Mouse (Mus musculus) midbrain, embryonic 11.5 days (tissue): Measurements from ENCODE around the gene Plxna2. TPM values are rescaled to one million over a fixed set of nuclear protein-coding genes. Genes with fewer than 3 reads are reported as not detected.

Experiments used
- ATAC-seq: fragments of 200-750 bp; cut with Nextera tagmentation; 2 replicates; pipeline ENCODE4 v1.8.0; 2017; ENCODE audit warnings: moderate TSS enrichment, moderate library complexity; ENCODE audit not compliant: low FRiP score
- DNase-seq: peaks from one replicate; pipeline ENCODE4 v3.0.0; 2015; ENCODE audit warnings: low spot score; ENCODE audit errors: missing footprints
- H3K27ac ChIP-seq: fragments of 300-500 bp; sonication (generic); 2 replicates; pipeline ENCODE4 v1.5.1; 2014; ENCODE audit warnings: low read depth, low read length
- H3K27me3 ChIP-seq: fragments of 300-500 bp; sonication (generic); 2 replicates; pipeline ENCODE4 v1.6.1; 2014; ENCODE audit warnings: mild to moderate bottlenecking, low read length, moderate library complexity, mixed read lengths; ENCODE audit not compliant: control insufficient read depth, insufficient read depth
- H3K36me3 ChIP-seq: fragments of 300-500 bp; sonication (generic); 2 replicates; pipeline ENCODE4 v1.6.1; 2014; ENCODE audit warnings: mild to moderate bottlenecking, low read length, moderate library complexity, mixed read lengths; ENCODE audit not compliant: control insufficient read depth, insufficient read depth
- H3K4me1 ChIP-seq: fragments of 300-500 bp; sonication (generic); 2 replicates; pipeline ENCODE4 v1.6.1; 2014; ENCODE audit warnings: low read length; ENCODE audit not compliant: control insufficient read depth, insufficient read depth
- H3K4me2 ChIP-seq: fragments of 300-500 bp; sonication (generic); 2 replicates; pipeline ENCODE4 v1.6.1; 2014; ENCODE audit warnings: mild to moderate bottlenecking, moderate library complexity
- H3K4me3 ChIP-seq: fragments of 300-500 bp; sonication (generic); 2 replicates; pipeline ENCODE4 v1.5.1; 2014; ENCODE audit warnings: low read depth, low read length
- H3K9ac ChIP-seq: fragments of 300-500 bp; sonication (generic); 2 replicates; pipeline ENCODE4 v1.6.1; 2014; ENCODE audit warnings: low read length
- H3K9me3 ChIP-seq: fragments of 300-500 bp; sonication (generic); 2 replicates; pipeline ENCODE4 v1.6.1; 2016; ENCODE audit warnings: low read length; ENCODE audit not compliant: control insufficient read depth
- WGBS: fragments of 180-500 bp; shearing (Covaris S2); extraction: QIAGEN DNeasy Blood & Tissue Kit; methylation state at CpG from one replicate; pipeline ENCODE4 v1.1.7; 2014; 5-methylcytosine and 5-hydroxymethylcytosine counted together
- polyA plus RNA-seq: library from polyadenylated mRNA; unstranded; fragments of >200 nt; fragmentation: Nextera tagmentation; extraction: Ambion mirVana; gene quantifications from 2 replicates; pipeline ENCODE4 v1.2.1, GENCODE M21; 2014

Plxna2 gene
- 10.6 and 10.7 TPM in 2 replicates for polyA plus RNA-seq

DNA sequence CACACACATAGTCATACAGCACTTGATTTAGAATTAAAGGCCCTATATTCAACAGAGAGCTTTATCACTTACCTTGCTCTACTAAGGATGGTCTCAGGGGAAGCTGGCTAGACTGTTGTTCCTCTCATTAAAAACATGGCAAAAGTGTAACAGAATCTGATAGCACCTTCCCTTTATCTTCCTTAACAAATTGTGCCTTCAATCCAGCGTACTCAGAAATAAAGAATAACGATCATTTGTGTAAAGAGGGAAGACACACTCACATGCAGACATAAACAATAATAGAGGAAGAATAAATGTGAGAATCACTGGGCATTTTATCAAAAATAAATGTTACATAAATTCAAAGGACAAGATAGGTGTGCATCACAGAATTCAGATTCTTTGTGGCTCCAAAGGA lies at the start of gene Plxna2:
TSS of gene Plxna2 (plus strand) at position 301 of the 400 bp plus-strand sequence.
- ATAC-seq (no peak), DNase-seq (no peak)
- H3K4me3 ChIP-seq: peak within 1 kb of the TSS; percentile 79

DNA sequence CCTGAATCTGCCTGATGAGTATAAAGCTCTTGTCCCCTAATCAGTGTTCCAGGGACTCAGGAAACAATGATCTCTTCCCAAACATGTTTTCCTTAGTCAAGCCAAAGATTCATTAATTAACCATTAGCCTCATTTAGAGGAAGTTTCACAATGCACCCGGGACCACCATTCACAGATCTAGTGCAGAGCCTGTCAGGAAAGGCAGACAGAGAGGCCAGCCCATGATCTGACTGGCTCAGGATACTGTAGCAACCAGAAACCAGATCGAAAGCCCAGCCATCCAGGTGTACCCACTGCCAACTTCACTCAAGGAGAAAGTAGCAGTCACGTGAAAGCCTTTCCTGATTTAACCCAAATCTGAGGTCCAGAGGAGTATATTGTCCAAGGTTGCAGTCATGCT lies 44.1 kb upstream of the Plxna2 start:
- no peak overlapping the region for H3K9ac ChIP-seq
- H3K9me3 ChIP-seq: no peaks in the 10 kb centered on the region
- H3K27me3 ChIP-seq: no peaks in the 10 kb centered on the region
- H3K4me1 ChIP-seq: no peaks in the 10 kb centered on the region
- DNase-seq (no peak), ATAC-seq (no peak)
- no peak overlapping the region for H3K27ac ChIP-seq
- no peak overlapping the region for H3K4me3 ChIP-seq
- WGBS: 63% methylated on average over 3 of the region's 3 CpGs
- no peak overlapping the region for H3K4me2 ChIP-seq
- no peaks in the 10 kb centered on the region for H3K36me3 ChIP-seq

More for the DNA sequence above, at the start of gene Plxna2:
- peak within 1 kb of the TSS; percentile 91 for H3K4me2 ChIP-seq
- peak within 1 kb of the TSS; percentile 85; the same call in 1 of the 2 replicates for H3K9ac ChIP-seq
- peaks cover 2% of the 10 kb centered on the region; the same call in 1 of the 2 replicates for H3K27me3 ChIP-seq
- no peaks in the 10 kb centered on the region for H3K36me3 ChIP-seq
- no peak within 1 kb of the TSS for H3K27ac ChIP-seq
- WGBS: 98% methylated on average over 2 of the region's 2 CpGs
- H3K9me3 ChIP-seq: no peaks in the 10 kb centered on the region
- H3K4me1 ChIP-seq: peaks cover 25% of the 10 kb centered on the region

DNA sequence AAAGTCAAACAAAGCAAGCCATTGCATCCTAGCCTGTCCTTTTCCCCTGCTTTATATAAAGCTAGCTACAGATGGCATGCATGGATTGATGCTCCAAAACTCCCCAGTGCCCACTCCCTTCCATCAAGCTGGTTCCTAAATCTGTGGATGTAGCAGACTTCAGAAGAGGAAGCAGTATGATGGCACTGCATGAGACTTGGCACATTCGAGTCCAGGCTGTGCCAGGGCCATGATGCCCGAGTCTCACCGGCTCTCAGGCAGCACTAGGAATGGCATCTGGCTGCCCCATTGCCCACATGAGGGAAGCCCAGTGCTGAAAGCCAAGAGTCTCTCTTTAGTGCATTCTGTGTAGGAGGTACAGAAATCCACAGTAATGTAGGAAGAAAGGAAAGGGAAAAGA lies 39.7 kb upstream of the Plxna2 start:
- Histone ChIP-seq H3K9ac (no peak overlapping the region), H3K27me3 (no peaks in the 10 kb centered on the region), H3K9me3 (no peaks in the 10 kb centered on the region), H3K4me2 (no peak overlapping the region), H3K4me1 (no peaks in the 10 kb centered on the region), H3K27ac (no peak overlapping the region), H3K4me3 (no peak overlapping the region), H3K36me3 (no peaks in the 10 kb centered on the region)
- no peak for DNase-seq
- 92% methylated on average over 3 of the region's 3 CpGs for WGBS
- ATAC-seq: no peak

DNA sequence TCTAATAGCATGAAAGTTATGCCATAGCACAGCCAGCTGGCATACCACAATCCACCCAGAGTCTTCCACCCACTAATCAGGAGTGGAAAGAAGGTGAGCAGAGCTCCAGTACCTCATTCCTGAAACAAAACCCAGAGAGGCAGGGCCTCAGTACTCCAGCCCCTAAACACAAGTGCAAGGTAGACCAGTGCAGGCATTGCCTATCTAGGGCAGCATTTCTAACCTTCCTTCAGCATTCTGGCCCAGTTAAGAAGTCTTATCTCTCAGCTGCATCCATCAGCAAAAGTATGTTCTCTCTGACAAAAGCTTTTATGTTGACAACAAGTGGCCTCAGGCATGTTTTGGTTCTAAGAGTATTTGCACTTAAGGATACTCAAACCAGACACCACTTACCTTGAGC lies 37.5 kb upstream of the Plxna2 start:
- Histone ChIP-seq H3K27me3 (no peaks in the 10 kb centered on the region), H3K4me1 (no peaks in the 10 kb centered on the region), H3K36me3 (no peaks in the 10 kb centered on the region), H3K9me3 (no peaks in the 10 kb centered on the region), H3K4me2 (no peak overlapping the region), H3K9ac (no peak overlapping the region), H3K27ac (no peak overlapping the region), H3K4me3 (no peak overlapping the region)
- no peak for DNase-seq
- no peak for ATAC-seq

DNA sequence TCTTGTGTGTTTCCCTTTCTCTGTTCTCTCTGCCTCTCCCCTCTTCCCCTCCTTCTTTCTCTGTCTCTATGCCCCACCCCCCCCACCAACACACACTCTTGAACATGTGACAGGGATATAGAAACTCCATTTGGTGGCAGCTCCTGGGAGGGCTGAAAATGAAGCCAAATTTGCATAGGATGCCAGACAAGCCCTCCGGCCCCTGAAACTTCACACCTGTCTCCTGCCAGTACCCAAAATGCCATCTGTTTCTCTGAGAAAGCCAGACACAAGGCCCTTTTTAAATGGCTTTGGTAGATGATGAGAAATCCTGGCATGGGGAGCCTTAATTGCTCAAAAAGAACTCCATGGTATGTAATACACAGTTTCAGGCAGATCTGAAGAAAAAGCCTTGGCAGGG lies 31.3 kb upstream of the Plxna2 start:
- no peak overlapping the region for H3K9ac ChIP-seq
- no peaks in the 10 kb centered on the region for H3K36me3 ChIP-seq
- WGBS: 79% methylated on average over 1 of the region's 1 CpGs
- DNase-seq: no peak
- no peak overlapping the region for H3K4me3 ChIP-seq
- no peak overlapping the region for H3K27ac ChIP-seq
- ATAC-seq: no peak
- no peaks in the 10 kb centered on the region for H3K4me1 ChIP-seq
- no peak overlapping the region for H3K4me2 ChIP-seq
- no peaks in the 10 kb centered on the region for H3K27me3 ChIP-seq
- no peaks in the 10 kb centered on the region for H3K9me3 ChIP-seq

DNA sequence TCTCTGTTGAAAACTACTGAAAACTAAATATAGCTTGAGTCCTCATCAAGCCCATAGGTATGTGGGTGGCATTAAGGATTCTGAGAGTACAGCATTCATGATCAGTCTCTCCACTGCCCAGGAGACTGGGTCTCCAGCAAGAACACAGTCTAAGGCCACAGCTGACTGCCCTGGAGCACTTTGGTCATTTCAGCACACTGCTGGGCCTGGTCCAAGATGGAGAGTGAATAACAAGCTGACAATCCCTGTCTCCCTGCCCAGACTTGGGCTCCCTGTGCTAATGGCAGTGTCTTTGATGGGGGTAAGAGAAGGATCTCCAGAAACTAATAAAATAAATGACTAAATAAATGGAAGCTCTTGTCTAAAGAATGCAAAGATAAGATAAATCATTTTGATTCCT lies 30.5 kb upstream of the Plxna2 start:
- no peaks in the 10 kb centered on the region for H3K36me3 ChIP-seq
- H3K4me2 ChIP-seq: no peak overlapping the region
- DNase-seq: no peak
- H3K27me3 ChIP-seq: no peaks in the 10 kb centered on the region
- H3K4me3 ChIP-seq: no peak overlapping the region
- no peak overlapping the region for H3K9ac ChIP-seq
- H3K4me1 ChIP-seq: no peaks in the 10 kb centered on the region
- ATAC-seq: no peak
- H3K27ac ChIP-seq: no peak overlapping the region
- H3K9me3 ChIP-seq: no peaks in the 10 kb centered on the region

DNA sequence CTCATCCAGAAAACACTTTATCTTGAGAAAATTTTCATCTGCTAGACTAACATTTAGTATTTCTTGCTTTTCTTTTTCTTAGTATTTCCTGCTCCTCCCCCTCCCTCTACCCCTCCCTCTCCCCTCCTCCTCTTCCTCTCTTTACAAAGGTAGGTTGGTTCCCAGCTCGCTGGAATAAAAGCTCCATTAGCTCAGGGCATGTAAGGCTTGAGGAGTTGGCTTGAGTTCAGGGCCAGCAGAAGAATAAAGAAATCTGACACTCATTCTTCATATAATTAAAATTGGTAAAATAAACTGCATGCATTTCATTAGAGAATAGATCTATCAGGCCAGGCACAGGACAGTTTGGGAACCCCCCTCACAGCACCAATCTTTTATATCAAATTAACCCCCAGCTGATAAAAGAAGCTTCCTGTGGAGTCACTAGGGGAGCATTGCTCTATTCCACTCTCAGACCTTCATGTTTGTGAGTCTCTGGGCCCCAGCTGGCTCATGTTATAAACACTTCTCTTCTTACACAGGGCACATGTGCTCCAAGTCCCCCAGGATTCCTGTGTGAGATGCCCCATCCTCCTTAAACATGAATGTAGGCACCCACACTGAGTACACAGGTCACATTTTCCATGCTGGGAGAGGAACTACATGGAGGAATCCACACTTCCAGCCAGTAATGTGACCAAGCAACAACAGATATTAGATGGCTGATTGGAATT lies 29.9 kb upstream of the Plxna2 start:
- no peak for DNase-seq
- 23% methylated on average over 1 of the region's 1 CpGs for WGBS
- no peak overlapping the region for H3K27ac ChIP-seq

DNA sequence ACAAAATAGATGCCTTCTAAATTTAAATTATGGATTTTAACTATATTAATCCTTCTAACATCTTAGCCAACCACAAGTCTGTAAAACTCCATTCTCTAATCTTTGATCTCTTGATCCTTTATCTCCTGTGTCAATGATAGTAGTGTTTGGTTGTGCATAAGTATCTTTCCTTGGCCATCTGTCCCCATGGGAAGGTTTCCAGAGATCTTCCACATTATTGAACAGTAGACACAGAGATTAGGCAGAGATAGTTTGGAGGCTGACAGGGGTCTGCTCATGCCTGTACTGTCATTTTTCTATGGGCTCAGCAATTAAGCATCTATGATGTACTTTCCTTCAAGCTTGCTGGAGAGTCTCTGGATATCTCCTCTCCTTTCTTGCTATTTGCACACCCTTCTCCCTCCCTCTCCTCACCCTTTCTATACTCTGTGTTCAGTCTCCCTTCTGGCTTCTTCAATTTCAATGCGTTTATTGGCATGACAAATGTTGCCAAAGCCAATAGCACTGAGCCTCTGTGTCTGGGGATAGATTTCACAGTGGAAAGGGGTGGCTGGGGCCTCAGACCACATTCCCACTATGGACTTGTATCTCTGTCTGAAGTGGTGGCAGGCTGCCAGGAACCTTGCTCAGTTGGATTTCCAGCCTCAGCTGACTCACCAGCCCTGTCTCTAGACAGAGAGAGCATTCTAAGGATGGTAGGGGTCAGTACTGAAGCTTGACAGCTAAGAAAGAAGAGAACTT lies 29.1 kb upstream of the Plxna2 start:
- Histone ChIP-seq H3K4me2 (no peak overlapping the region), H3K9me3 (no peaks in the 10 kb centered on the region), H3K36me3 (no peaks in the 10 kb centered on the region), H3K4me3 (no peak overlapping the region), H3K4me1 (no peaks in the 10 kb centered on the region), H3K27me3 (no peaks in the 10 kb centered on the region), H3K9ac (no peak overlapping the region), H3K27ac (no peak overlapping the region)
- 85% methylated on average over 1 of the region's 1 CpGs for WGBS
- DNase-seq (no peak), ATAC-seq (no peak)

More for the DNA sequence above, 29.9 kb upstream of the Plxna2 start:
- Histone ChIP-seq H3K4me2 (no peak overlapping the region), H3K4me1 (no peaks in the 10 kb centered on the region), H3K36me3 (no peaks in the 10 kb centered on the region), H3K27me3 (no peaks in the 10 kb centered on the region), H3K4me3 (no peak overlapping the region), H3K9me3 (no peaks in the 10 kb centered on the region), H3K9ac (no peak overlapping the region)
- ATAC-seq: no peak

DNA sequence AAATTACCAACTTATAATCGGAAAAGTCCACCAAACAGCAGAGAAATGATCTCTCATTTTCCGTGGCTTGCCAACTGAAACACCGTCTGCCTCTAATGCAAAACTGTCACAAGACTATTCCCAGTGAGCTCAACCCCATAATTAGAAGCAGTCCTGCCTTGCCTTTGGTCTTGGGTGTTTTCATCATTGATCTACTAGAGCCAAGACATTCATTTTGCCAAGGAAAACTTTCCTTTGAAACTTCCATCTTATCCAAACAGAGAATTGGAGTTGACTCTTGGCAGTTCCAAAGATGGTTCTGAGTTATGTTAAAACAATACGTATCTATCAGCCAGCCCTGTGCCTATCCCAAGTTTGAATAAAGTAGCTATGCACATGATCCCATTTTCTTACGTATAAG lies 24.9 kb upstream of the Plxna2 start:
- Histone ChIP-seq H3K27me3 (no peaks in the 10 kb centered on the region), H3K4me3 (no peak overlapping the region), H3K9me3 (no peaks in the 10 kb centered on the region), H3K36me3 (no peaks in the 10 kb centered on the region), H3K27ac (no peak overlapping the region), H3K4me1 (no peaks in the 10 kb centered on the region), H3K9ac (no peak overlapping the region), H3K4me2 (no peak overlapping the region)
- no peak for DNase-seq
- no peak for ATAC-seq
- WGBS: 80% methylated on average over 5 of the region's 5 CpGs
